Mouse (Mus musculus) ES-E14 (cell line): ENCODE data around the gene Gm49333.

Experiments used
- CHD2 ChIP-seq: IDR thresholded peaks from 2 replicates; pipeline ENCODE4 v1.6.1; 2014; ENCODE audit warnings: mild to moderate bottlenecking, low read depth, low read length, inconsistent platforms
- HCFC1 ChIP-seq: IDR thresholded peaks from 2 replicates; pipeline ENCODE4 v1.6.1; 2012; ENCODE audit warnings: low read length, inconsistent platforms, borderline replicate concordance; ENCODE audit not compliant: insufficient read depth
- MAFK ChIP-seq: IDR thresholded peaks from 2 replicates; pipeline ENCODE4 v1.6.1; 2014; ENCODE audit warnings: mild to moderate bottlenecking, low read depth, low read length, inconsistent platforms; ENCODE audit not compliant: insufficient read depth
- ZC3H11A ChIP-seq: IDR thresholded peaks from 2 replicates; pipeline ENCODE4 v1.6.1; 2012; ENCODE audit warnings: low read depth, mild to moderate bottlenecking, inconsistent platforms, low read length, borderline replicate concordance
- ZNF384 ChIP-seq: IDR thresholded peaks from 2 replicates; pipeline ENCODE4 v1.6.1; 2012; ENCODE audit warnings: low read depth, low read length, inconsistent platforms

GRCm38 (mm10) chr16:20673706-20674303, 62.4 kb downstream of the Gm49333 start:
- no peak for TF ChIP-seq HCFC1
- no peak for TF ChIP-seq CHD2
- no peak for TF ChIP-seq MAFK
- no peak for TF ChIP-seq ZC3H11A
- TF ChIP-seq ZNF384, result no peak
